In the genomic region with DNA sequence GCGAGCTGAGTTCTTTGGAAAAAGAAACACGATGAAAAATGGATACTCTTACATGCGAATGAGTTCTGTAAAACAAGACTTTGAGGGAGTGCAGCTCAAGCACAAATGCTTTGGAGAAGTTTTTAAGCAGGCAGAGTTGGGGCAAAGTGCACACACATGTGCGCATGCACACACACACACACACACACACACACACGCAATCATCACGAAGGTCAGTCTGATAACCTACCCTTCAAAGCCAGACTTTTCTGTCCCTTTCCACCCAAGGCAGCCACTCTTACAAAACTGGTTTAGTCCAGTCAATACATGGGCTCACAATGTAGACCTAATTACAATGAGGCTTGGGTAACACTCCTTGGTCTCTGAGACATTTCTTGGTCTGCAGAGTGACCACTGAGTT, we compare ENCODE assay signal across 35 mouse cellular contexts.
"Had no signal": no experiment of that assay in that cellular context is flagged by ENCODE, and none has a peak within 500 bp of the region (broad histone marks: within the 10 kb centered on the region; RNA-seq: fewer than 3 reads in every experiment).

No protein-coding gene starts in this region.

- H3K4me1 ChIP-seq: heart, embryonic 10.5 days; heart, embryonic 12.5 days; heart, embryonic 13.5 days; heart, embryonic 15.5 days; hindbrain, embryonic 10.5 days; hindbrain, embryonic 12.5 days; hindbrain, embryonic 13.5 days; hindbrain, embryonic 15.5 days; intestine, embryonic 15.5 days; kidney, embryonic 15.5 days had no signal

- H3K4me3 ChIP-seq: heart, adult 2 months; heart, embryonic 10.5 days; heart, embryonic 12.5 days; heart, embryonic 13.5 days; heart, embryonic 15.5 days; hindbrain, embryonic 10.5 days; hindbrain, embryonic 12.5 days; hindbrain, embryonic 13.5 days; hindbrain, embryonic 15.5 days; intestine, embryonic 15.5 days; kidney, embryonic 15.5 days; layer of hippocampus, adult 2 months had no signal

- H3K27me3 ChIP-seq: heart, embryonic 12.5 days; heart, embryonic 13.5 days; heart, embryonic 15.5 days; hindbrain, embryonic 12.5 days; hindbrain, embryonic 13.5 days; hindbrain, embryonic 15.5 days; intestine, embryonic 15.5 days; kidney, embryonic 15.5 days had no signal

- DNase-seq: heart, adult 2 months; heart, postnatal 10 days; heart, postnatal 14 days; heart, postnatal 36 days; heart, postnatal 4 days; kidney, adult 11 months; kidney, adult 18-20 months; kidney, adult 2 months; kidney, adult 8-10 months; kidney, adult 9 months; kidney, postnatal 10 days; kidney, postnatal 14 days; kidney, postnatal 25 days; kidney, postnatal 36 days; kidney, postnatal 4 days; layer of hippocampus, adult 9-11 months had no signal

- H3K9ac ChIP-seq: heart, embryonic 12.5 days; heart, embryonic 13.5 days; heart, embryonic 15.5 days; hindbrain, embryonic 12.5 days; hindbrain, embryonic 13.5 days; hindbrain, embryonic 14.5 days; hindbrain, embryonic 15.5 days; intestine, embryonic 15.5 days; kidney, embryonic 15.5 days had no signal

- H3K36me3 ChIP-seq: heart, embryonic 10.5 days; heart, embryonic 12.5 days; heart, embryonic 13.5 days; heart, embryonic 15.5 days; hindbrain, embryonic 10.5 days; hindbrain, embryonic 12.5 days; hindbrain, embryonic 13.5 days; hindbrain, embryonic 15.5 days; intestine, embryonic 15.5 days; kidney, embryonic 15.5 days had no signal

- H3K4me2 ChIP-seq: heart, embryonic 11.5 days; heart, embryonic 12.5 days; heart, embryonic 13.5 days; heart, embryonic 15.5 days; hindbrain, embryonic 12.5 days; hindbrain, embryonic 13.5 days; hindbrain, embryonic 14.5 days; hindbrain, embryonic 15.5 days; intestine, embryonic 15.5 days; kidney, embryonic 15.5 days had no signal

- ATAC-seq: hindbrain, embryonic 16.5 days; hindbrain, postnatal 0 days; inflammation-experienced regulatory T-cells, adult 6 months; intestine, embryonic 15.5 days; intestine, embryonic 16.5 days; intestine, postnatal 0 days had no signal

- H3K27ac ChIP-seq: heart, adult 2 months; heart, embryonic 10.5 days; heart, embryonic 13.5 days; heart, embryonic 15.5 days; hindbrain, embryonic 10.5 days; hindbrain, embryonic 12.5 days; hindbrain, embryonic 13.5 days; hindbrain, embryonic 14.5 days; hindbrain, embryonic 15.5 days; hindbrain, postnatal 0 days; intestine, embryonic 15.5 days; kidney, embryonic 15.5 days; kidney, postnatal 0 days; layer of hippocampus, adult 2 months had no signal

- H3K9me3 ChIP-seq: heart, embryonic 15.5 days; hindbrain, embryonic 10.5 days; intestine, embryonic 15.5 days had no signal
